ENCODE assay signal across 8 mouse cellular contexts in genomic region chr10:25219220-25219628, GRCm38 (mm10).
DNase-seq lines count a peak whose midpoint lies in the region; ATAC-seq and TF ChIP-seq lines count a peak whose summit lies in the region.

No protein-coding gene starts in this region.

- no peak overlapping the region for H3K9ac ChIP-seq in liver, postnatal 0 days (replicated peaks)
- peak overlapping the region; percentile 38; the same call in 1 of the 2 replicates for H3K9ac ChIP-seq in neural tube, embryonic 15.5 days (replicated peaks)

- H3K4me2 ChIP-seq in liver, postnatal 0 days (ENCODE audit: low read depth, low read length) = no peak overlapping the region
- H3K4me2 ChIP-seq in neural tube, embryonic 15.5 days = peak overlapping the region; percentile 48

- peak; percentile 81 for TF ChIP-seq CTCF in Patski (IDR thresholded peaks at IDR 0.05)
- TF ChIP-seq CTCF in kidney, adult 2 months (conservative IDR thresholded peaks at IDR 0.05; ENCODE audit: insufficient read depth, insufficient read length, low read depth, low read length) = peak; percentile 80
- peak; percentile 90 for TF ChIP-seq CTCF in liver, postnatal 0 days (IDR thresholded peaks at IDR 0.05; ENCODE audit: low read depth)

- H3K4me1 ChIP-seq in kidney, adult 2 months (ENCODE audit: control insufficient read depth, insufficient read depth, low read length) = no peaks in the 10 kb centered on the region
- no peaks in the 10 kb centered on the region for H3K4me1 ChIP-seq in liver, postnatal 0 days (ENCODE audit: insufficient read depth)
- H3K4me1 ChIP-seq in neural tube, embryonic 15.5 days = peaks cover 3% of the 10 kb centered on the region; the same call in 1 of the 2 replicates

- H3K4me3 ChIP-seq in kidney, adult 2 months (ENCODE audit: insufficient read depth, low read depth, low read length) = no peak overlapping the region
- no peak overlapping the region for H3K4me3 ChIP-seq in liver, postnatal 0 days (ENCODE audit: low read depth, low read length)
- H3K4me3 ChIP-seq in neural tube, embryonic 15.5 days (replicated peaks) = peak overlapping the region; percentile 19; the same call in 1 of the 2 replicates

- no peaks in the 10 kb centered on the region for H3K36me3 ChIP-seq in kidney, adult 2 months (ENCODE audit: control insufficient read depth, insufficient read depth, low read length)
- H3K36me3 ChIP-seq in liver, postnatal 0 days (replicated peaks; ENCODE audit: insufficient read depth, low read length) = no peaks in the 10 kb centered on the region
- H3K36me3 ChIP-seq in neural tube, embryonic 15.5 days = no peaks in the 10 kb centered on the region

- no peak overlapping the region for H3K27ac ChIP-seq in kidney, adult 2 months (ENCODE audit: insufficient read depth, low read depth, low read length)
- no peak overlapping the region for H3K27ac ChIP-seq in liver, postnatal 0 days (ENCODE audit: low read depth)
- H3K27ac ChIP-seq in neural tube, embryonic 15.5 days (replicated peaks) = no peak overlapping the region

- CTCF ChIA-PET in Patski (lab: Charles Lee) = interaction anchor here (0.7 to 1.8 kb wide), 7 partner anchors 8 to 495 kb away, joined by 3 to 6 read pairs (median 3); no protein-coding TSS in a partner anchor

- POLR2A ChIA-PET in Patski (lab: Charles Lee) = interaction anchor here (0.6 kb wide), 1 partner anchor 308 kb away, joined by 3 read pairs; no protein-coding TSS in a partner anchor

- no peak for TF ChIP-seq EP300 in liver, postnatal 0 days (IDR thresholded peaks at IDR 0.05; ENCODE audit: low read depth)

- no peaks in the 10 kb centered on the region for H3K27me3 ChIP-seq in Patski
- H3K27me3 ChIP-seq in kidney, adult 2 months (replicated peaks; ENCODE audit: control insufficient read depth, insufficient read depth, low read length) = no peaks in the 10 kb centered on the region
- no peaks in the 10 kb centered on the region for H3K27me3 ChIP-seq in liver, postnatal 0 days (ENCODE audit: insufficient read depth, low read length)
- H3K27me3 ChIP-seq in neural tube, embryonic 15.5 days (replicated peaks) = no peaks in the 10 kb centered on the region

- DNase-seq in B cell, adult 2 months = peak; percentile 59 to 63
- no peak for DNase-seq in Patski (ENCODE audit: low read depth, low spot score)
- peak; percentile 89 to 90 for DNase-seq in cerebellum, postnatal 25 days
- peak; percentile 68 to 82 for DNase-seq in frontal cortex, postnatal 36 days (ENCODE audit: low spot score in 2 of 2)
- peak; percentile 48 for DNase-seq in kidney, adult 2 months
- peak; percentile 74 for DNase-seq in liver, postnatal 0 days
- DNase-seq in thymus, postnatal 4 days = peak; percentile 77

- peak; percentile 76 for ATAC-seq in Patski
- no peak for ATAC-seq in liver, postnatal 0 days
- peak; percentile 91 for ATAC-seq in neural tube, embryonic 15.5 days (ENCODE audit: low FRiP score)

- 32% methylated on average over 7 of the region's 7 CpGs for WGBS in kidney, adult 2 months
- 28% methylated on average over 7 of the region's 7 CpGs for WGBS in liver, postnatal 0 days (ENCODE audit: insufficient replicate concordance)
- 9% methylated on average over 7 of the region's 7 CpGs for WGBS in neural tube, embryonic 15.5 days

- H3K9me3 ChIP-seq in liver, postnatal 0 days (ENCODE audit: low read length) = no peaks in the 10 kb centered on the region
- H3K9me3 ChIP-seq in neural tube, embryonic 15.5 days (replicated peaks) = no peaks in the 10 kb centered on the region

- TF ChIP-seq POLR2A in kidney, adult 2 months (IDR thresholded peaks at IDR 0.05; ENCODE audit: low read depth, low read length) = no peak

- in situ Hi-C loops in Patski (cut with MboI; ENCODE audit: low pct_unique_long_range_greater_than_20kb) = loop anchor here (5.0 to 25.0 kb wide), 2 partner anchors 252 to 582 kb away; no protein-coding TSS in a partner anchor
